Mouse (Mus musculus) adrenal gland, postnatal 25 days (tissue): ENCODE measurements at regions not wholly inside any gene's neighbourhood (a gene's known extent, or its start where the extent isn't known, plus 50 kb on each side); places are given as distances from the start of the nearest gene placed in this dataset.

Source experiments
- DNase-seq: peaks from one replicate; pipeline ENCODE4 v3.0.0; 2021; ENCODE audit warnings: mixed read lengths

- DNase-seq: no peak
Measured at GRCm38 (mm10) chr17:89592826-89593225, 317.4 kb downstream of the Gm10184 start.

- no peak for DNase-seq
Measured at GRCm38 (mm10) chr17:89559506-89559905, 350.7 kb downstream of the Gm10184 start.

- DNase-seq: no peak
Measured at GRCm38 (mm10) chr17:89554754-89555153, 354.3 kb upstream of the Fshr start.

GRCm38 (mm10) chr17:89553597-89553996 lies 353.1 kb upstream of the Fshr start:
- DNase-seq: no peak

GRCm38 (mm10) chr17:89550758-89551157 lies 350.3 kb upstream of the Fshr start:
- DNase-seq: no peak

GRCm38 (mm10) chr17:89521912-89522311 lies 321.4 kb upstream of the Fshr start:
- no peak for DNase-seq

- no peak for DNase-seq
Measured at GRCm38 (mm10) chr17:89519413-89519812, 318.9 kb upstream of the Fshr start.

GRCm38 (mm10) chr17:89505288-89505687 lies 304.8 kb upstream of the Fshr start:
- DNase-seq: no peak

GRCm38 (mm10) chr17:89493547-89493946 lies 293.1 kb upstream of the Fshr start:
- no peak for DNase-seq

GRCm38 (mm10) chr17:89466486-89466885 lies 266.0 kb upstream of the Fshr start:
- DNase-seq: no peak

- DNase-seq: no peak
Measured at GRCm38 (mm10) chr17:89465883-89466282, 265.4 kb upstream of the Fshr start.

GRCm38 (mm10) chr17:89460438-89460837 lies 260.0 kb upstream of the Fshr start:
- DNase-seq: no peak

GRCm38 (mm10) chr17:89454301-89454700 lies 253.8 kb upstream of the Fshr start:
- peak; percentile 11 for DNase-seq

GRCm38 (mm10) chr17:89450724-89451123 lies 250.2 kb upstream of the Fshr start:
- DNase-seq: peak; percentile 44

GRCm38 (mm10) chr17:89449391-89449790 lies 248.9 kb upstream of the Fshr start:
- no peak for DNase-seq

- no peak for DNase-seq
Measured at GRCm38 (mm10) chr17:89434288-89434687, 233.8 kb upstream of the Fshr start.

- no peak for DNase-seq
Measured at GRCm38 (mm10) chr17:89410026-89410425, 209.6 kb upstream of the Fshr start.

- no peak for DNase-seq
Measured at GRCm38 (mm10) chr17:89405589-89405988, 205.1 kb upstream of the Fshr start.

- DNase-seq: no peak
Measured at GRCm38 (mm10) chr17:89357241-89357640, 156.8 kb upstream of the Fshr start.

GRCm38 (mm10) chr17:89340497-89341205 lies 140.2 kb upstream of the Fshr start:
- DNase-seq: no peak

GRCm38 (mm10) chr17:89319602-89320288 lies 119.3 kb upstream of the Fshr start:
- no peak for DNase-seq

GRCm38 (mm10) chr17:89318356-89318755 lies 117.9 kb upstream of the Fshr start:
- no peak for DNase-seq

GRCm38 (mm10) chr17:89311133-89311532 lies 110.7 kb upstream of the Fshr start:
- DNase-seq: no peak

GRCm38 (mm10) chr17:89301325-89301724 lies 100.8 kb upstream of the Fshr start:
- no peak for DNase-seq
